Mouse (Mus musculus): ENCODE measurements around the gene Myo16.

- no peak for TF ChIP-seq CTCF (IDR thresholded peaks at IDR 0.05; ENCODE audit: low read depth)
- no peak for TF ChIP-seq EP300 (IDR thresholded peaks at IDR 0.05; ENCODE audit: low read depth)
Measured at GRCm38 (mm10) chr8:10619689-10620088, 466.0 kb downstream of the Myo16 start.
